Mouse (Mus musculus) T-helper 17 cell (primary cell): Measurements from ENCODE around the gene Rhcg.

Source experiments
- in situ Hi-C, 2 experiments: fragments of 300-600 bp; cut with MboI, MseI; formaldehyde crosslinking; loops; 1 replicate in 1 of 2; 2 replicates in 1 of 2; pipeline ENCODE4 v1.15.1; 2025; ENCODE audit warnings: high pct_unique_total_duplicates in 2 of 2

Gene Rhcg

DNA sequence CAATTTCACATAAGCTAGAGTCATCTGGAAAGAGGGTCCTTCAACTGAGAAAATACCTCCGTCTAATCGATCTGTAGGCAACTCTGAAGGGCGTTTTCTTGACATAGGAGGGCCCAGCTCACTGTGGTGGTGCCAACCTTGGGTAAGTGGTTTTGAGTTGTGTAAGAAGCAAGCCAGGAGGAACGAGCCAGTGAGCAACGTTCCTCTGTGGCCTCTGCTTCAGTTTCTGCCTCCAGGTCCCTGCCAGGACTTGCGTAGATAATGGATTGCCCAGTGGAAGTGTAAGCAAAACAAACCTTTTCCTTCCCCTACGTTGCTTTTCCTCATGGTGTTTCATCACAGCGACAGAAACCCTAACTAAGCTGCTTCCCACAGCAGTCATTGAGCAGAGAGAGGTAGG lies 15.5 kb downstream of the Rhcg start:
- in situ Hi-C loops: no loop called here

DNA sequence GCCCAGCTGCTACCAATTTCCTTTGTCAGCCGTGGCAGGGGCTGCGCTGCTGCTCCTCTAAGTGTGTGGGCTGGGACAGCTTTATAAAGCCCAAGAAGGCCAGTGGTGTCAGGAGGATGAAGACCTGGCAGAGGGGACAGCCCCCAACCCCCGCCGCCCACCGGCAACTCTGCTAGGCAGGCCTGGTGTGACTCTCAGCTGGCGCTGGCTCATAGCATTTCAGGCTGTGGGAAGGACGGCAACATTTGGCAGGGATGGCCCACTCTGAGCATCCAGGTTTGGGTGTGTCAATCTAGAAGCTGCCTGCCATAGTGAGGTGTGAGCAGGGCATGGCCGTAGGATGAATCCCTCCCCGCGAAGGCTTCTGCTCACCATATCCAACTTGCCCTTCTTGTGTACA lies 17.3 kb downstream of the Rhcg start:
- in situ Hi-C loops: no loop called here

DNA sequence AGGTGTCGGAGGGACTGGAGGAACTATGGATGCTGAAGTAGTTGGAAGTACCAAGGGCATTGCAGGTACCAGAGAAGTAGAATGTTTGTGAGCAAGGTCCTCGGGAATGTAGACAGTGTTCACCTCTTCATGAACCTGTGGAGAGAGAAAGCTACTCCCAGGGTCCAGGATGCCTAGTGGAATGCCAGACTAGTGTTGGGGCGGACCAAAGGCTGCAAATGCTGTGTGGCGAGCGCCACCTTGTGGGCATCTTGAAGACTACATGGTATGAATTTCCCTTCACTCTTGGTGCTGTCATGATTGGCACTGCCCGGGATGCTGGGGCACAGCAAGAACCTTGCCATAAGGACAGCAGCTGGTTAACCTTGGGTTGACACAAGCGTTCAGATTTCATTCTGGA lies 22.6 kb downstream of the Rhcg start:
- in situ Hi-C loops: loop anchor here (5.0 kb wide), 2 partner anchors 98 to 103 kb away; no protein-coding TSS in a partner anchor

DNA sequence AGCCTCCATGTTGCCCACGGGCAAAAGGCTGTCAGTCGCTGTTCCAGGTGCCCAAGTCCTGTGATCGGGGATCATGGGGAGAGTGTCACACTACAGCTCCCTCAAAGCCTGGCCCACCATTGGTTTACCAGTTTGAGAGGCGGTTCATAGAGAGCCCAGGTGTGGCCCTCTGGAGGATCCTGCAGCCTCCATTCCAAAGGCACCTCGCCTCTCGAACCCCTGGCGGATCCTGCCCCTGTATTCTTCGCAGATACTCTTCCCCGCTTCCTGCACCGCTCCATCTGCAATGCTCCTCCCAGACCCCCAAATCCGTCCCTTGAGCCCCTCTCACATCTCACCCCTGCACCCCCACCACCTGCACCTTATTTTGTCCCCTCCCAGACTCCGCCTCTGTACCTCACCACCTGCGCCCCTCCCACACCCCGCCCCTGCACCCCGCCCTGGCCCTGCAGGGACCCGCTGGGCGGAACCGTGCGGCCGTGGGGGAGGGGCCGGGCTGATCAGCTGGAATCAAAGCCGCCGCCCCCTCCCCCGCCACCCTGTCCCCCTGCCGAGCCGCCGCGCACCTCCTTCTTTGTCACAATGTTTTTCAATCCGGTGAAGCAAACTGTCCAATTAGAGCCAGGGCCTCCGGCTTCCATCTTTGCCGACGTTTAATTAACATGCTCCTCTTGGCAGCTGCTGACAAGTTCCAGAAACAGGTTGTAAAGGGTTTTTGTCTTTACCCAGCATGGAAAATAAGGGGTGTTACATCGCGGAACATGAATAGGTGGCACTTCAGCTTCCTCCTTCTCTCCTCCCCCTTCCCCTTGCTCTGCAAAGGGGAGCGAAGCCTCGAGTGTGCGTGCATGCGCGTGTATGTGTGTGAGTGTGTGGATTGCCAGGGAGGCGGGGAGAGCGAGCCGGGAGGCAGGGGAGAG lies 25.4 kb downstream of the Rhcg start:
- in situ Hi-C loops: loop anchor here (5.0 kb wide), 2 partner anchors 95 to 100 kb away; no protein-coding TSS in a partner anchor

DNA sequence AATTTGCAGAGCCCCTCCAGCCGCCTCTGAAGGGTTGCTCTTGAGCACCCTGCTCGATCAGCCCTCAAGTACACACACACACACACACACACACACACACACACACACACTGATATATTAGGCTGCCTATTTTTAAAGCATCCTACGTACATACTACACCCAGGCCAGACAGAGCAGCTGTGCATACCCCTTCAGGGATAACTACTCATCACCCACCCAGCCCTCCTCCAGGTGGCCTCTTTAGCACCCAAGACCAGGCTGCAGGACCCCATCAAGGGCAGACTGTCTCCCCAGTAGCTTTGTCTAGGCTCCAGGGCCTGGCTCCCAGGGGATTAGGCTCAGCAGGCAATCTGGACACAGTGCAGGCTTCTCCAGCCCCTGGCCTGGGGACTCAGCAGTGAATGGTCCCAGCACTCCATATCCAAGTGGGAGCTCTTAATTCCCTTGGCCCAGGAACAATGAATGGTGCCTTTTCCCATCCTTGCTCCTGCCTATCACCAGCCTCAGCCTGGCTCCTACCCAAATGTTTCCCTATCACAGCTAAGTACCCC lies 26.8 kb downstream of the Rhcg start:
- in situ Hi-C loops: loop anchor here (5.0 kb wide), 2 partner anchors 93 to 98 kb away; no protein-coding TSS in a partner anchor

DNA sequence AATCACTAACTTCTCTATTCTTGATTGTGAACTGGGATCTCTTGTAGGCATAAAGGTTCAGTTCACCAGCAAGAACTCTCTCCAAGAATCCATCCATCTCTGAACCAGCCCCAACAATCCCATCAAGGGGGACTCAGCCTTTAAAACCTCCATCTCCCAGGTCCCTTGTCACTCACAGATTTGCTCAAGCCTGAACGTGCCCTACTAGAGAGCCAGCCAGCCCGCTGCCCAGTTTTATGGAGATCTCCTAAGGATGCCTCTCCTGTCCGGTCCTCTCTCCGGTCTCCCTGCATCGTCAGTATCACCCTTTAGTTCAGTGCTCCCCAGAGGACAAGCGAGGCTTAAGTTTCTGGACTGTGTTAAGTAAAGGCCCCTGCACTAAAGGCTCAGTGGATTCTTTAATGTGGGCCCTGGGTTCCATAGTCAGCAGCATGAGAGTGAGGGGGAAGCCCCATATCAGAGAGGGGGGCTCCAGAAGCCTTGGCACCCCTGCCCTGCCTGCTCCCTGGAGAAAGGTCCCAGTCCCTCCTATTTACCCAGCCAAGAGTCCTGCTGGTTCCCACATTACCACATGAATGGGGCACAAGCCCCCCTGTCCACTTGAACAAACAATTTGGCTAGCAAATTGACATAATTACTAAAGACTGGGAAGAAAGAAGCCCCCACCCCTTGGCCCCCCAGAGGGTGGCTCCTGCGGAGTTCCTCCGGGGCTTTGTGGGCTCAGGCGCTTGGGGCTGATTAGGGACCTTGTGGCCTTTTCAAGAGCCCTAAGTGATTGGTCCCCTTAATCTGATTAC lies 27.5 kb downstream of the Rhcg start:
- in situ Hi-C loops: loop anchor here (5.0 kb wide), 2 partner anchors 93 to 98 kb away; no protein-coding TSS in a partner anchor

DNA sequence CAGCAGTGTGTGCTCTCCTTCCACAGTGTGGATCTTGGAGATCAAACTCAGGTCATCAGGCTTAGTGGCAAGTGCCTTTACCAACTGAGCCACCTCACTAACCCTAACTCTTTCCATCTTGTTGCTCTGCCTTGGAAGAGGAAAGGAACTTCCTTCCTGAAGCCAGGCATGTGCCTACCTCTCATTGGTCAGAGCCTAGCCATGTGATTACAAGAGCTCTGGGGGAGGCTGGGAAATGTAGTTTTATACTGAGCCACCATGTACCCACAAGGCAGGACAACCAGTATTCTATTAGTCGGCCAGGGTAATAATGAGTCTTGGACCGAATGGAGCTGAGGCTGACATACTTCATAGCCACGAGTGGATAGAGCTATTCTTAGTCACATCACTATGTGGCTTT lies 29.2 kb downstream of the Rhcg start:
- in situ Hi-C loops: no loop called here

DNA sequence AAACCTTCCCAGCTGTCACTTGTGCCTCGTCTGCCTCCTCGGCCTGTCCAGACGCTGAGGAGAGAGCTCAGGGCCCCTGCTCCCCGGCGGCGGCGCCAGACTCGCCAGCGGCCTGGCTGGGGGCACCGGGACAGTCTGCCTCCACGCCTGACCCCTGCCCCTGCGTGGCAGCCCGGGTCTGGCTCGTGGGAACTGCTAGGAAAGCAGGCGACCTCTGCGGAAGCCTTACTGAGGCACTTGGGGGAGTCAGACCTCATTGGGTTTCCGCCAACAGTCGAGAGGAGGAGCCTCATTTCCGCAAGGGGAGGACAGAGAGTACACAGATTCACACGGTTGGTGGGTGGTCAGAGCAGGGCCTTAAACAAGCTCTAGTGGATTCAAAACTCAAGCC lies 38.6 kb downstream of the Rhcg start:
- in situ Hi-C loops: loop anchor here in 1 of 2 experiments (10.0 kb wide), 1 partner anchor 194 kb away; the partner anchor contains the start of gene Rlbp1

DNA sequence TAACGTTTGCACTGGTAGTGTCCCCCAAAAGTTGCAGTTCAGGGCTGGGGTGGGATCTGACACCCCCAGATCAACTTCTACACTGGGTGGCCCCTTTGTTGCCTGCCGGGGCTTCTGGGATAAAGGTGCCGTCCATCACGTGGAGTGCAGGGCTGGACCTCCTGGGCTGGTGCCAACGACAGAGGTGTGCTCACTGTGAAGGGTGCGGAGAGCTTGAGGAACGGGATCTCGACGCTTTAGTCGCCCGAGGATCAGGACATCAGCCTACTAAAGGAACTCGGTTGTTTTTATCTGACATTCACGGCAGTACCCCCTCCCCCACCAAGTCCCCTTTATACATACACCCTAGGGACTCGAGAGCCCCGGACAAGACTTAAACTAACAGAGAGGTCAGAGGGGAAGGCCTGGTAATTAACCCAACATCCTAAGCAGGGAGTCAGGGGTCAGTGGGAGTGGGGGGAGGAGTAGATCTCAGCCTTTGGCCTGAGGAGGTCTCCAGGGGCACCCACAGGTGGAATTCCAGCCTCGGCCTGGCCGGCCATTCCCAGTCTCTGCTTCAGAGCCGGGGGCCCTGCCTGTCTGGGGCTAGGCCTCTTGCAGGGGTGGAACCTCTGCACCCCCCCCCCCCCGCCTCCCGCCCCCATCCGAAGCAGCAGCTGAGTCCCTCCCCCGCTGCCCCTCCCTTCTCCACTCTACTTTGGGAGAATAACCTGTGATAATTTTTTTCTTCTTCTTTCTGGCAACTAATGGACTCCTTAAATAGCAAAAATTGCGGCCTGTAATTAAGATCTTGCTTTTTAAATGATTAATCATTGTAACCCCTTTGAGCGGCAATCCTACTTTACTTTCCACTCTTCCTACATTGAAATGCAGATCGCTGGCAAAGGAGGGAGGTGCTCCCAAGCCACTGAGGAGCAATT lies 39.3 kb downstream of the Rhcg start:
- in situ Hi-C loops: loop anchor here in 1 of 2 experiments (10.0 kb wide), 1 partner anchor 193 kb away; the partner anchor contains the start of gene Rlbp1

DNA sequence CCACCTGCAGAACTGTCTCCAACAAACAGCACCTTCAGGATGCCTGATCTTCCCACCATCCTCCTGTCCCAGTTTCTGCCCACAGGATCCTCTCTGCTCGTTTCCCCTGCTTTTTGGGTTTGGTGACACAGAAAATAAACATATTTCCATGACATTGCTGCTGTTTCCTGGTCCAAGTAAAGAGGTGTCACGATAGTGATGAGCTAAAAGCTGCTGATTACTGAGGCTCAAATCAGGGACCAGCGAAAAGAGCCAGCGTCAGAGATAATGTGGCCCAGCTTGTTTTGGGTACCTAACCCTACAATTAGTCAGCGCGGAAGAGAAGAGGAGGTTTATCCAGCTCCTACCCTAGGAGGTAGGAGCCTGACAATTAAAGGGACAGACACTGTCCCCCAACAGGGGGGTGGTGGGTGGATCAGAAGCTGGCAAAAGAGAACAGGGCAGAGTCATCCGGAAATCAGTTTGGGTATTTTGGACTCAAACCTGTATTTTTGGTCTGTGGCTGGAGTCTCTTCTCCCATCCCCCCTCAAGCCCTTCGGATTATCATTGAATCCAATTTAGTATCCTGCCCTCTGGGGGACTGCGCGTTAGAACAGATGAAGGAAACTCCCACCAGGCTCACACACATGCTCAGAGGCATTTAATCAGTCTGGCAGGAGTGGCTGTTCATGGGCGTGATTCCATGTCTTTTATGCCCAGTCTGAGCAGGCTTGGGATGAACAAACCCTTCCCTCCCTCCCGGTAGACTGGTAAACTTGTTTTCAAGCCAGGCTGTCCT lies 40.2 kb downstream of the Rhcg start:
- in situ Hi-C loops: loop anchor here in 1 of 2 experiments (10.0 kb wide), 1 partner anchor 192 kb away; the partner anchor contains the start of gene Rlbp1

DNA sequence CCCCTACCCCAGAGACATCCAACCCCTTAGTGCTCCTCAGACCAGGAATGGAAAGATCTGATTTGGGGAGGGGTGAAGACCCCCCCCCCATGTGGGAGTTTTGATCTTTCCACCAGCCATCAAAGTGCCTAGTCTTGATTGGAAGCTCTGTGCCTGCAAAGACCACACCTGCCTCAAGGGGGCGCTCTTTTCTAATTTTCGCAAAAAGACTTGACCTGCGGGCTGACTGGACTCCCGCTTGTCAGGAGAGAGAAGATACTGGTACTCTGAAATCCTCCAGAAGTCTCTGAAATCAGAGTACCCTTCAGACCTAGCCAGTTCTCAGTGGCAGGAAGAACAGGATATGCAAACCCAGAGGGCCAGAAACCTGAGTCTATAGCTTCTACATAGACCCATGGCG lies 40.8 kb downstream of the Rhcg start:
- in situ Hi-C loops: loop anchor here in 1 of 2 experiments (10.0 kb wide), 1 partner anchor 192 kb away; the partner anchor contains the start of gene Rlbp1

DNA sequence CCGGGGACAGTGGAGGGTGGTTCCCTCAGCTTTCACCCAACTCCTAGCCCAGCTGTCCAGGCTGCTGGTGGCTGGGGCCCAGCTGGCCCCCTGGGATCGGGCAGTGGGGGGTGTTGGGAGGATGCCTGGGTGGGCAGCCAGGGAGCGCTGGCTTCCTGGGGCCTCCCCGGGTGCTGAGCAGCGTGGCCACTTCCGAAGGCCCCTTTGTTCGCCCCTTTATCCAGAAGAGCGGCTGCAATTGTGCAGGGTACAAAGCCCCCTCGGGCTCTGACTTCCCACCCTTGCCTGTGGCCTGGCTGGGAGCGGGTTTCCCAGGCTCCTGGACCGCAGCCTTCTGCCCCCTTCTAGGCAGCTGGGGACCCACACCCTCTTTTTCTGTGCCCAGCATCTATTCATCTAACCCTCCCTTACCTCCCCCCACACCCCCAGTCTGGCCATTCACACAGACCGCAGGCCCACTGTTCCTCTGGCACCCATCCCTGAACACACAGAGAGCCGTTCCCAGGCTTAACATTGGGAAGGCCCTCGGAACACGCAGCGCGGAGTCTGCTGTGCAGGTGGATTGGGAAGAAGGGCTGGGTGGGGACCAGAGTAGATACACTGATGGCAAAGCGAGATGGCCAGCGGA lies 45.2 kb downstream of the Rhcg start:
- in situ Hi-C loops: loop anchor here in 1 of 2 experiments (10.0 kb wide), 1 partner anchor 188 kb away; the partner anchor contains the start of gene Rlbp1

DNA sequence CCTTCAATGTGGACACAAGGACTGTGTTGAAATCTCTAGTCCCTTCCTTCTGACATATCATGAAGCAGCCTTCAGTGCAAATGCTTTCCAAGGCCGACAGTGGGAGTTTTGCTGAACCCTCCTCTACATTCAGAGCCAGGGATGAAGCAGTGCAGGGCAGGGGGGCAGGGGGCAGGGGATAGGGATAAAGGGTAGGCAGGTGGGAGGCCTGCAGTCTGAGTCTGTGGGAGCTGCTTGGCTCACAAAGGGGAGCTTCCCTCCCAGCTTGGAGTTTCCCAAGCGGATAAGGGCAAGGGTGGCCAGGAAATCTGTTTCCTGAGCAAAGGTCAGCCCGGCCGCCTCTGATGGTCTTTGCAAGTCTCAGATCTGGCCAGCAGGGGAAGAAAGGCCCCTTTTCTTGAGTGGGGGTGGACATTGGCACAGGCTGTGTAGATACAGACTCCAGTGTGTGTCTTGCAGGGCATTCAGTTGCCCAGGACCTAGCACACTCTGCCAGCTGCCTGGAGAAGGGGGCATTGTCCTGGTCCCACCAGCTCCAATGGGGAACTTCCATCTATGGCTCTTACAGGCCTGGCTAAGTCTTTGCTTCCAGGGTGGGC lies 48.4 kb downstream of the Rhcg start:
- in situ Hi-C loops: no loop called here

DNA sequence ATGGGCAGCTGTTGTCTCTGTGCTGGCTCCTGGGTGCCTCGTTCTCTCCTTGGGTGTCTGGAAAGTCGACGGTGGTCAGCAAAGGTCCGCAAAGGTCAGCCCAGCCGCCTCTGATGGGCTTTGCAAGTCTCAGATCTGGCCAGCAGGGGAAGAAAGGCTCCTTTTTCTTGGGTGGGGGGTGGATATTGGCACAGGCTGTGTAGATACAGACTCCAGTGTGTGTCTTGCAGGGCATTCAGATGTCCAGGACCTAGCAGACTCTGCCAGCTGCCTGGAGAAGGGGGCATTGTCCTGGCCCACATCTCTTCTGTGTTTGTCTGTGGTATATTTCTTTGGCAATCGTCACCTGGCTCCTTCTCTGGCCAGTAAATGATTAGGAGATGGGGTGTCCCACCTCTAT lies 49.2 kb downstream of the Rhcg start:
- in situ Hi-C loops: no loop called here

DNA sequence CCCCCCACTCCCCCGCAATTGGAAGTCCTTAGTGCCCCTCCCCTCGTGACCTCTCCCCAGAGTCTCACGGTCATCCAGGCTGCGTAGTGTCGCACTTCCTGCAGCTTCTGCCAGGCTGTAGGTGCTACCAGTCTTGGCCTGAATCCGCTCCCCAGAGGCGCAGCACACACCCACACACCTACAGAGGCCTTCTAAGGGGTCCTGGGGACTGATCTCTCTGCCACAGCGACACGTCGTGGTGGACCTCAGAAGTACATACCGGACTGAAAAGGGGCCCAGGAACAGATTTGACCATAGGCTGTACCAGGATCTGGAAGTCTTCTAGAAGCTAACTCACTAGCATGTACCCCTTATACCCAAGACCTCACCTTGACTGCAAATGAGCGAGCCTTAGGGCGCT lies 53.8 kb downstream of the Rhcg start:
- in situ Hi-C loops: no loop called here

DNA sequence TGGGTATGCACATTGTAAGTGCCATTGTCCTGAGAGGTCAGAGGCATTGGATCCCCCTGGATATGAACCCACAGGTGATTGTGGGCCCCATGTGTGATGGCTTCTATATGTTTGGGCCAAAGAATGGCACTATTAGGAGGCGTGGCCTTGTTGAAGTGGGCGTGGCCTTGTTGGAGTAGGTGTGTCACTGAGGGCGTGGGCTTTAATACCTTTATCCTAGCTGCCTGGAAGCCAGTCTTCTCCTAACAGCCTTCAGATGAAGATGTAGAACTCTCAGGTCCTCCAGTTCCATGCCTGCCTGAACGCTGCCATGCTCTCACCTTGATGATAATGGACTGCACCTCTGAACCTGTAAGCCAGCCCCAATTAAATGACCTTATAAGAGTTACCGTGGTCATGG lies 55.1 kb downstream of the Rhcg start:
- in situ Hi-C loops: no loop called here

DNA sequence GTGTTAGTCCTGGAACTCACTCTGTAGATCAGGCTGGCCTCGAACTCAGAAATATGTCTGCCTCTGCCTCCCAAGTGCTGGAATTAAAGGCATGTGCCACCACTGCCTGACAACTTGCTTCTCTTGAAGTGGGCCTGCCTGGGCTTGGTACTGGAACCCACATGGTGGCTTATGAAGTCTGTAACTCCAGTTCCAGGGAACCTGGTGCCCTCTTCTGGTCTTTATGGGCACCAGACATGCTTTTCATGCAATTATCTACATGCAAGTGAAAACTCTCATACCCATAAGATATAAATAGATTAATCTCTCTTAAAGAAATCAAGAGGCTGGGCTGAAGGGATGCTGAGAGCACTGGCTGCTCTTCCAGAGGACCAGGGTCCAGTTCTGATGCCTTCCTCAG lies 58.8 kb downstream of the Rhcg start:
- in situ Hi-C loops: no loop called here

DNA sequence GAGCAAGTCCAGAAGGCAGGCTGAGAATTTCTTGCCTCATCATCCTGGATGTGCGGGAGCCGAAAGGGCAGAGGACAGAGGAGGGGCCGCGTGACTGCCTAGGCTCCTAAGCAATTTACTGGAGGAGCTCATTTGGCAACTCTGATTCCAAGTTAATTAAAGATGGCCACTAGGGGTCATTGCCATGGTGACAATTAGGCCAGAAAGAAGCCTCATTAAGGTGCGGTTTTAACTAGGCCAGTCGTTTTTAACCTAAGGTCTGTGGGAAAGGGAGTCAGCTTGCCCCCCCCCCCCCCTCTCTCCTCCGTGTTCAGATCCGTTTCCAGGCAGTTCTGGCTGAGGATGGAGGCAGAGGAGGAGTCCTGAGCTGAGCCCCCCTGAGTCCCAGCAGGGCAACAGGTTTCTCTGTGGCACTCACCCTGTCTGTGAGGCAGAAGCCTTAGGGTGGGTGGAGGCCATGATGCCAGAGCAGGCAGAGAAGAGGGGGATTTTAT lies 59.7 kb downstream of the Rhcg start:
- in situ Hi-C loops: no loop called here
